Mouse (Mus musculus): ENCODE results near the gene Pfn1.

DNA sequence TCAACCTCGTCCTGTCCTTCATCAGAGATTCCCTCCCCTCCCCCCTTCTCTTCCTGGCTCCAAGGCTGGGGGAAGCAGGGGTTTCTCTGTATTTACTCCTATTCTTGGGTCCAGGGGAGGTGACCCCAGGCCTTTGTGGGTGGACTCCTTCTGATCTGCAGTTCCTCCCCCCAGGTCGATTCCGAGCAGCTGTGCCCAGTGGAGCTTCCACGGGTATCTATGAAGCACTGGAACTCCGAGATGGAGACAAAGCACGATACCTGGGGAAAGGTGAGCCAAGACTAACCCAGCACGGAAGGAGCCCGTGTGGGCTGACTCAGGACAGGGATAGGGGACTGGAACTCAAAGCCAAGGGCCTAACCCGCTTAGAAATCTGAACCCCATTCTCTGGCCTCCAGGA, 3.5 kb upstream of the Pfn1 start:
- TF ChIP-seq CTCF (IDR thresholded peaks at IDR 0.05; ENCODE audit: low read depth, low read length) (no peak), POLR2A (IDR thresholded peaks at IDR 0.05; ENCODE audit: extremely low read depth, insufficient read depth, low read length) (no peak)

All from liver, adult 2 months (tissue).